Mouse (Mus musculus) MEL (cell line): ENCODE results near the gene Spata31d1a.

Experiments
- BHLHE40 ChIP-seq: IDR thresholded peaks from 2 replicates; pipeline ENCODE4 v1.6.1; 2012; ENCODE audit warnings: low read depth, mild to moderate bottlenecking, inconsistent platforms, low read length, improper control_type of control experiment, borderline replicate concordance
- CTCF ChIP-seq, 3 experiments: IDR thresholded peaks in 2 of 3; conservative IDR thresholded peaks in 1 of 3; 2 replicates each; pipeline ENCODE4 v1.5.1; 2011 to 2012; ENCODE audit warnings: low read length in 3 of 3, low read depth in 2 of 3, mild to moderate bottlenecking in 2 of 3, improper control_type of control experiment in 1 of 3, inconsistent platforms in 1 of 3, mixed read lengths in 1 of 3, moderate library complexity in 1 of 3; ENCODE audit not compliant: control insufficient read depth in 1 of 3, insufficient read depth in 1 of 3, poor library complexity in 1 of 3, severe bottlenecking in 1 of 3
- GABPA ChIP-seq: IDR thresholded peaks from 2 replicates; pipeline ENCODE4 v1.6.1; 2012; ENCODE audit warnings: low read depth, mild to moderate bottlenecking, inconsistent platforms, low read length, improper control_type of control experiment, moderate library complexity
- RCOR1 ChIP-seq: IDR thresholded peaks from 2 replicates; pipeline ENCODE4 v1.6.1; 2012; ENCODE audit warnings: low read depth, mild to moderate bottlenecking, inconsistent platforms, low read length, improper control_type of control experiment

GRCm38 (mm10) chr13:59653136-59653535 lies 57.0 kb downstream of the Spata31d1a start:
- TF ChIP-seq RCOR1 (no peak), CTCF (IDR thresholded peaks at IDR 0.05 in 2 of 3, conservative IDR thresholded peaks at IDR 0.05 in 1 of 3; ENCODE audit: control insufficient read depth in 1 of 3, insufficient read depth in 1 of 3, low read depth in 2 of 3, low read length in 3 of 3, poor library complexity in 1 of 3, severe bottlenecking in 1 of 3) (no peak), GABPA (no peak), BHLHE40 (no peak)
